Mouse (Mus musculus) liver, postnatal 0 days (tissue): ENCODE data around the gene Map4k4.

ENCODE experiments used
- CTCF ChIP-seq: sonication (generic); IDR thresholded peaks from 2 replicates; pipeline ENCODE4 v1.5.1; 2016; ENCODE audit warnings: antibody characterized with exemption, low read depth
- EP300 ChIP-seq: IDR thresholded peaks from 2 replicates; pipeline ENCODE4 v1.6.1; 2016; ENCODE audit warnings: antibody characterized with exemption, low read depth, mild to moderate bottlenecking

- TF ChIP-seq CTCF (no peak), EP300 (no peak)
Measured at GRCm38 (mm10) chr1:40055051-40055450, 154.3 kb downstream of the Map4k4 start.
